Mouse (Mus musculus): ENCODE results near the gene Fbxw11.

The Fbxw11 gene

DNA sequence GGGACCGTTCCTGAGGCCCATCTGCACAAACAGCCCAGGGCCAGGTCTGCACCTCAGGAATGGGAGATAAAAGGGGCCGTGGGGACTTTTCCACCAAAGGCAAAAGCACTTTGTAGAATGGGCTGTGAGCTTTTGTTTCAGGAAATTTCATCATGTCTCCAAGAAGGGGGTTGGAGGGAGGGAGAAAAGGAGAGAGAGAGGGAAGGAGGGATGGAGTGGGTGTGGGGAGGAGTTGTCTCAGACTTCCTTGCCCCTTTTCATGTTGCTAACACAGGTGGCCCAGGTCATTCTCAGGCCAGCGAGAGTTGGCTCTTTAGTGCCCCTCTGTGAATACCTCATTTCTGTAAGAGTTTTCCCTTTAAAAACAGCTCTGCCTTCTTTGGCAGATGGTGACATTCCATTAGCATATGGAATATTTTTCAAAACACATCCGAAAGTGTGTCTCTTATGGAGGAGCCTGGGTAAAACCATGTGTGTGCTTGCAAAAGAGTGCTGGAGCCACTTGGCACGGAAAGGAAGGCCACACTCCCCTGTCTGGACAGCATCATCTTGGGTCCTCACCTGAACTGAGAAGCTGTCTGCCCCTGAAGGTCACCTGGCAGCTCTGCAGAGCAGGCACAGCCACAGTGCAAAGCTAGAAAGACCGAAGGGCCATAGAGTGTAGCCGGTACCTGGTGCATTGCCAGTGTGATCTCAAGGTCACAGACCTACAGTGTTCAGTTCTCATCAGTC is 109.5 kb downstream of the Fbxw11 start:
- CTCF ChIA-PET: no interaction called here

DNA sequence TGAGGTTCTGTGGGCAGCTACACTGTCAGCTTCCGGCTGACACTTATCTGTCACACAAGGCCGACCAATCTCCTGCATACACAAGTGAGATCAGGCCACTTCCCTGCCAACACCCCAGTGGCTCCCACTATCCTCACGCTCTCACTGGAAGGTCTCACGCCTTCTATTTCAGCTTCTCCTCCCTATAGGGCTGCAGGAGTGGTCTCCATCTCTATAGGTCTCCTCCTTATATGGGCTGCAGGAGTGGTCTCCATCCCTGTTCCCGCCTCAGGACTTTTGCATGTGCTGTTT is 110.0 kb downstream of the Fbxw11 start:
- CTCF ChIA-PET: no interaction called here

DNA sequence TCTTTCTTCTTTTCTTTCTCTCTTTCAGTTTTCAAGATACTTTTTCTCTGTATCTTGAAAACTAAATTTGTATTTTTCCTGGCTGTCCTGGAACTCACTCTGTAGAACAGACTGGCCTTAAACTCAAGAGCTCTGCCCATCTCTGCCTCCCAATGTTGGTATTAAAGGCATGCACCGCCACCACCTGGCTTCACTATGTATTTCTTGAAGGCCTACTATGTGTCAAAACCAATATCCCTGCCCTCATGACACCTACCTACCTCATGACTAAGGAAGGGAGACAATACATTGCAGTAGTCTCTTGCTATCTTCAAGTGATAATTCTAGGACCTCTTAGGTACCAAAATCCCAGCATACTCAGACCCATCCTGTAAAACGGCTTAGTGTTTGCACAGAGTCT is 110.8 kb downstream of the Fbxw11 start:
- CTCF ChIA-PET: no interaction called here

DNA sequence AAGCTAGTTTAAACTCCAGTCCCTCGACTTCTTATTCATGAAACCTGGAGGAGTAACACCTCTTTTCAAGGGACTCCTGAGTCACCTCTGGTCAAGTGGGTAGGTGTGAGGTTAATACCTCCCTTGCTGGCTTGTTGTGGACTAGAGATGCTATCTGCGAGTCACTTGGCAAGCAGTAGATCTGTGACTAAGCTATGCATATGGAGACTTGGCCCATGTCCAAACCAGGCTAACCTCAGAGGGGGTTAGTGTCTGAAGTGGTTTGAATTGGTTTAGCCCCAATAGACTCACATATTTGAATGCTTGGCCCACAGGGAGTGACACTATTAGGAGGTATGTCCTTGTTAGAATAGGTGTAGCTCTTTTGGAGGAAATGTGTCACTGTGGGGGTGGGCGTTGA is 120.2 kb downstream of the Fbxw11 start:
- CTCF ChIA-PET: no interaction called here

DNA sequence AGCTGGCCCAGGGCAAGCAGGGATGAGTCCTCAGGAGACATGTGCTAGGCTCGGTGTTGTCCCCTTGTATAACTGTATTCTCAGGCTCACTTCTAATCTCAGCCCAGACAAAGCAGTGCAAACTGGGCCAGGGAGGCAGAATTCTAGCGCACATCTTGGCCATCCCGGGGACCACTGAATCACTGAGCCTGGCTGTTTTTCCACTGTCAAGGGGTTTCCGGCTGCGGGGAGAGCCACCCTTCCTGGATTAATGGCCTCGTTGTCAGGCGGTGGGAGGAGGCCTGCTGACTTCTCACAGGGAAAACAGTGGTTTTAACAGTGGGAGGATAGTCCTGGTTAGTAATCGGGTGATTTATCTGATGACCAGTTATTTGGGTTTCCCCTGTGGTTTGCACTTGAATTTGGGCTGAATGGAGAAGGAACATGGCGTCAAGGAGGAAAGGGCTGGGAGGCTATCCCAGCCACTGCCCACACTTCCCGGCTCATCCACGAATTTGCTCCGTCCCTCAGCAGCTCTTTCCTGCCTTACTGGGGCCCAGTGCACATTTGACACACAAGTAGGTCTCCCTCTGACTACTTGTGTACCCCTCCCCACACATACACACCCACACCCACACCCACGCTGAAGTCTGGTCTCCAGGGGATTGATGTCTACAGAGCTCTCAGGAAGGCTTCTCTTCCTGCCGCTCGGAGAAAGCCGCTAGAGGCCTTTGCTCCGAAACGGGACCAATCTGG is 125.1 kb downstream of the Fbxw11 start:
- CTCF ChIA-PET: no interaction called here

DNA sequence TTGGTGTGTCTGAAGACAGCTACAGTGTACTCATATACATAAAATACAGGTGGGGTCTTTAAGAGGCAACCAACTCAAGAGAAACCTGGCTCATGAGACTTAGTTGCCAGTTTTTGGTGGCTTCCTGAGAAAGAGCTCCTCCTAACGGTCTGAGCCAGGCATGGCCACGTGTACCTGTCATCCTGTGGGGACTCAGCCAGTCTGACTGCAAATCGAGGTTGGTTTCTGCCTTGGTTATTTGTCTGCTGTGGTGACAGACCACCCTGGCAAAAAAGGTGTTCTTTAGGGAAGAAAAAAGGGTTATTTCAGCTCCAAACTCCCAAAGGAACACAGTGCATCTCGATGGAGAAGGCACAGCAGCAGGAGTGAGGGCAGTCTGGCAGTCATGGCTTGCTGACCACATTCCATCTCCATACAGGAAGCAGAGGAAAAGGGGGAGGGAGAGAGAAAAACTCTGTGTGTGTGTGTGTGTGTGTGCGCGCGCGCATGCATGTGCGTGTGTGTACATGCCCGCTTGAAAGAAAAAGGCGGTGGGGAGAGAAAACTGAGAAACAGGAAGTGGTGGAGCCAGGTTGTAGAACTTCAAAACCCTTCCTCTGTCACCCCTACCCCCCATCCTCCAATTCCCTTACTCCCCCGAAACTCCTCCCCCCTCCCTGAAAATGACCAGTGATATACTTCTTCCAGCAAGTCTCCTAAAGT is 126.3 kb downstream of the Fbxw11 start:
- CTCF ChIA-PET: no interaction called here

DNA sequence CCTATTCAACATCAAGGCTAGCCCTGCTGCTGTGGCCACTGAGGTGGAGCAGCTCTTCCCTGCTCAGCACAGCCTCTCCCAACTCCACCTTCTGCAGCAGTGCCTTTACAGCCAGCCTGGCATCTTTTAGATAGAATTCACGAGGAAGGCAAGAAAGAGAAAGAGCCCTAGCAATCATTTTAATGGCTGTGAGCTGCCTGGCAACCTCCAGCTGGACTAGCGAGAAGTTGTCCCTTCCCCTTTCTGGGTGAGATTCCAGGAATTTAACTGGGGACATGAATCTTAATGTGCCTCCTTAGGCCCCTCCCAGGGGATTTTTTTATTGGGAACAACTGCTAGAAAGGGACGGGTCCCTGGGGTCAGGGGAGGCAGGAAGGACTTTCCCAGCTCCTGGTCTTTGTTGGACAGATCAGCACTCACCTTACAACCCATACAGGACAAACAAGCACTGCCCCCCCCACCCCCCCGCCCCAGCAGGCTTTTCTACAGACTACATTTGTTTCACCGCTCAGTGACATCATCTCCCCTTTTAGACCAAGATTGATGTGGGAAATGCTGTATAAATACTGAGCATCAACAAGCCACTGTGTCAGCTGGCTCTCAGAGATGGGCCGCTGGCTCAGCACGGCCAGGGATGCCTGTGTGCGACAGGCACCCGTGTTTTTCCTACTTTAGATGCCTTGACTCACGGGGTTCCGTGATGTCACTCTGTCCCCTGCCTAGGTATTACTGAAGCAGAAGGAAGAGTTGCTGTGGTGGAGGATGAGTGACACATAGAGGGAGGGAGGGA is 138.4 kb downstream of the Fbxw11 start:
- CTCF ChIA-PET: no interaction called here

DNA sequence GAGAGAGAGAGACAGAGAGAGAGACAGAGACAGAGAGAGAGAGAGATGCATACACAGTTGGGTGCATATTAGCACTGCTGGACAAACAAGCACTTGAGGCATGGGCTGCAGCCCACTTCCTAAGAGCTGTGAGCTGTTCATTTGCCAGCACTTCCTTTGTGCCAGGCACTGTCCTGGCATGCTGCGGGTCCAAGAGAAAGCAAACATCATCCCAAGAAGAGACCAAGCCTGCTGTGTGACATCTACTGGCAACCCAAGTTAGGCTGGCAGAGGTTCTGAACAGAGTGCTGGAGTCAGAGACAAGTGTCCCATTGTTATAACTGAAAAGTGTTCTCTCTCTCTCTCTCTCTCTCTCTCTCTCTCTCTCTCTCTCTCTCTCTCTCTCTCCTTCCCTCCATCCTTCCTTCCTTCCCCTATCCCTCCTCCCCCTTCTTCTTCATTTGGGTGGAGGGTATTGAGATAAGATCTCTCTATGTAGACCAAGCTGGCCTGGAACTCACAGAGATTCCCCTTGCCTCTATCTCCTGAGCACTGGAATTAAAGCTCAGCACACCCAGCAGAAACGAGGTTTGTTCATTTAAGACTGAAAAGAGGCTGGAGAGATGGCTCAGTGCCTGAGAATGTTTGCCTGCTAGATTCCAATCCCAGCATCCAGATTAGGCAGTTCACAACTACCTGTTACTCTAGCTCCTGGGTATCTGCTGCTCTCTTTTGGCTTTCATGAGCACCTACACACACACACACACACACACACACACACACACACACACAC is 139.3 kb downstream of the Fbxw11 start:
- CTCF ChIA-PET: no interaction called here

GRCm38 (mm10) chr11:32782724-32783123 is 140.2 kb downstream of the Fbxw11 start:
- CTCF ChIA-PET: no interaction called here

GRCm38 (mm10) chr11:32785591-32786147 is 143.1 kb downstream of the Fbxw11 start:
- CTCF ChIA-PET: no interaction called here

DNA sequence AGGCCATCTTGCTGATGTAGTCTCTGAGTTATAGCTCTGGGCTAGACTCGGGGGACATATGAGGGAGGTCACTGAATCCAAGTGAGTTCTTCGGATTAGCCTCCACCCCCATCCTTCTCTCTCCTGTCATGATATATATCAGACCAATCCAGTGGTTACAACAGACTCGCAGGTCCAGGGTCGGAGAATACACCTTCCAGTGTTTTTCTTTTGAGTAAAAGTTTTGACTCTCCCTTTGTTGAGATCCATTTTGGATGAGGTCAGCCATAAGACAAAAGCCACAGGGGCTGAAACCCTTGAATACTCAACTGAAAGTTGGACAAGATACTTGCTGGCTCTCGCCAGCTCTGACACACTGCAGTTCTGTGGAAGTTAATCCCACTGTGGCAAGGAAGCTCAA is 143.7 kb downstream of the Fbxw11 start:
- CTCF ChIA-PET: no interaction called here

DNA sequence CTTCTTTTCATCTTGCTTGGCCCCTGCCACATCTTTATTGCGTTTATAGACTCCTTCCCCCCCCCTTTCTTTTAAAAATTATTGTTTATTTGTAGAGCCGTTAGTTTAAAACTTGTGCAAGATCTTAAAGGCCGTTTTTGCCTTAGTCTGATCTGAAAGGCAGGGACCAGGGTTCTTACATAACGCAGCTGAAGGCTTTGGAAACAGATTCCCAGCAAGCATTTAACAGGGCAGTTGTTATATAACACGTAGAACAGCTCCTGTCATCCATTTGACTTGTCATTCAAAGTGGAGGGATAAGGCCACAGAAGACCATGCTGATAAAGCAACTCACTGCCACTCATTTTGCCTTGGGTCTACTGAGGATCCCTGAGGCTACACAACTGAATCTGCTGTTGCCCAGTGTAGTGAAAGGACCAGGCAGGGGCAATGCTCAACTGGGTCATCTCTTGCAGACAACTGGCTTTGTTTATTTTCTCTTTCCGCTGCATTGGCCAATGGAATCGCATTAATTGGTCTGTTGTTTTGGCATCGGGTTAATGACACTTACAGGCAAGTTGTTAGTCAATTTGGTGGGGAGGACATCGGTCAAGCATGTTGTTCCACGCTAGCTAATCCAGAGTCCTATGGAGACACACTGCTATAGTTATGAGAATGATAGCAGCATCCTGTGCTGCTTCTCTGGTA is 152.4 kb downstream of the Fbxw11 start:
- CTCF ChIA-PET: interaction anchor here (0.7 kb wide), 1 partner anchor 209 kb away, joined by 3 read pairs; no protein-coding TSS in a partner anchor
